Mouse (Mus musculus): ENCODE measurements around the gene Nrde2. TPM values are rescaled to one million over a fixed set of nuclear protein-coding genes. Genes with fewer than 3 reads are reported as not detected.
"Not testable (repeated sequence)": the region's sequence is repeated elsewhere in the genome, so short reads cannot be mapped to it uniquely, and the experiment has no call there.

Gene Nrde2
- polyA plus RNA-seq, 1 experiment from 2014 or later, result 12.8 TPM

GRCm38 (mm10) chr12:100186376-100186775 is 26.9 kb upstream of the Nrde2 start:
- Histone ChIP-seq H3K36me3 (ENCODE audit: control insufficient read depth, insufficient read depth, low read length) (no peaks in the 10 kb centered on the region), H3K9ac (ENCODE audit: low read length) (peak overlapping the region; percentile 90), H3K9me3 (ENCODE audit: control insufficient read depth, low read length) (no peaks in the 10 kb centered on the region), H3K4me3 (ENCODE audit: low read depth, low read length) (peak overlapping the region; percentile 56), H3K4me1 (ENCODE audit: control insufficient read depth, insufficient read depth, low read length) (no peaks in the 10 kb centered on the region), H3K4me2 (ENCODE audit: low read depth, severe bottlenecking) (peak overlapping the region; percentile 78), H3K27ac (replicated peaks; ENCODE audit: low read depth, low read length) (peak overlapping the region; percentile 96; the same call in 1 of the 2 replicates), H3K27me3 (ENCODE audit: control insufficient read depth, insufficient read depth, low read length) (no peaks in the 10 kb centered on the region)
- WGBS, result 11% methylated on average over 6 of the region's 6 CpGs
- DNase-seq (ENCODE audit: low spot score) (peak; percentile 65), ATAC-seq (ENCODE audit: insufficient number of reproducible peaks, low FRiP score, low TSS enrichment, low read depth) (no peak)

DNA sequence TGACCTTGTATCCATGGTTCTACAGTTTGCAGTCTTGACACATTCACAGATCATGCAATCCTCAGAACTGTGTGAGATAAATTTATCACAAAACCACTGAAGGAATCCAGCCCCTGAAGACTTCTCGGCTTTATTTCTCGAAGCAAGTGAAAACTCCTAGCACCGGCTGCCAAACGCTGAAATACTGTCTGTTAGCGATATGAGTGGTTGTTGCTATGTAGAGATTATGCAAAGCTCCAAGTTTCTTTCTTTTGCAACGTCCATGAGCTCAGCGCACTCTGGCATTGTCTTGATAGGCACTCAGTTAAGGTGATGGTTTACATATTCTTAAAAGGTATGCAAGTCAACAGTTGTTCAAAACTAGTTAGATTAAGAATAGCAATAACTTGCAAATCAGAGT is 26.4 kb upstream of the Nrde2 start:
- Histone ChIP-seq H3K27me3 (ENCODE audit: control insufficient read depth, insufficient read depth, low read length) (no peaks in the 10 kb centered on the region), H3K9ac (ENCODE audit: low read length) (no peak overlapping the region), H3K36me3 (ENCODE audit: control insufficient read depth, insufficient read depth, low read length) (no peaks in the 10 kb centered on the region), H3K4me3 (ENCODE audit: low read depth, low read length) (no peak overlapping the region), H3K4me1 (ENCODE audit: control insufficient read depth, insufficient read depth, low read length) (no peaks in the 10 kb centered on the region), H3K4me2 (ENCODE audit: low read depth, severe bottlenecking) (no peak overlapping the region), H3K27ac (replicated peaks; ENCODE audit: low read depth, low read length) (no peak overlapping the region), H3K9me3 (ENCODE audit: control insufficient read depth, low read length) (no peaks in the 10 kb centered on the region)
- DNase-seq (ENCODE audit: low spot score) (no peak), ATAC-seq (ENCODE audit: insufficient number of reproducible peaks, low FRiP score, low TSS enrichment, low read depth) (no peak)
- 85% methylated on average over 7 of the region's 7 CpGs for WGBS

GRCm38 (mm10) chr12:100184976-100185375 is 25.5 kb upstream of the Nrde2 start:
- not testable (repeated sequence) for H3K9ac ChIP-seq (ENCODE audit: low read length); H3K4me3 ChIP-seq (ENCODE audit: low read depth, low read length); H3K27ac ChIP-seq (replicated peaks; ENCODE audit: low read depth, low read length); H3K27me3 ChIP-seq (ENCODE audit: control insufficient read depth, insufficient read depth, low read length); DNase-seq (ENCODE audit: low spot score); H3K9me3 ChIP-seq (ENCODE audit: control insufficient read depth, low read length); H3K36me3 ChIP-seq (ENCODE audit: control insufficient read depth, insufficient read depth, low read length); ATAC-seq (ENCODE audit: insufficient number of reproducible peaks, low FRiP score, low TSS enrichment, low read depth); H3K4me1 ChIP-seq (ENCODE audit: control insufficient read depth, insufficient read depth, low read length); H3K4me2 ChIP-seq (ENCODE audit: low read depth, severe bottlenecking)
- 93% methylated on average over 2 of the region's 2 CpGs for WGBS

DNA sequence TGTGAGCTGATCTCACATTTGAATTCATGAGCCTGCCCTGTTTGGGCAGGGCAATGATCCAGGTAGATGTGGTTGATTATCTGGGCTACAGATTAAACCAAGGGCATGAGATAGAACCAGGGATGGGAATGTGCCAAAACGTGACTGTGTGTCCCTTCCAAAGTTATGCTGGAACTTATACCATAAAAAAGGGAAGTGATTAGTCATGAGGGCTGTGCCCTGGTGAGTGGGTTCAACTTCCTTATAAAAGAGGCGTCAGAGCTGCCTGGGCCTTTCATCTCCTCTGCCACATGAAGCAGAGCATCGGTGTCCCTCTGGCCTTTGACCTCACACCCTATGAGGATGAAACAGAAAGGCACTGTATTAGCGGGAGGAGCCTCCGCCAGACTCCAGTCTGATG is 24.5 kb upstream of the Nrde2 start:
- ATAC-seq (ENCODE audit: insufficient number of reproducible peaks, low FRiP score, low TSS enrichment, low read depth), result no peak

DNA sequence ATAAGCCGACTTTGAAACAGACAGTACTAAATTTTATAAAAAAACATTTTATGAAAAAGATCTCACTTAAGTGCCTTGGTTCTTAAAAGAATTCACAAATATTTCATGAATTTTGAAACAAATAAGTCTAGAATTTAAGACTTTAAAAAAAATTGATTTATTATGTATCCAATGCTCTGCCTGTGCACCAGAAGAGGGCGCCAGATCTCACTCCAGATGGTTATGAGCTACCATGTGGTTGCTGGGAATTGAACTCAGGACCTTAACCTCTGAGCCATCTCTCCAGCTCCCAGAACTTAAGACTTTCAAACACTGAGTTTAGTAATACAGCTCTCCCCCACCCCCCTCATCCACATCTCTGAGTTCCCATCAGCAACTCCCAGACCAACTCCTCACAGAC is 23.2 kb upstream of the Nrde2 start:
- WGBS, result 84% methylated on average over 2 of the region's 2 CpGs
- no peak overlapping the region for H3K4me2 ChIP-seq (ENCODE audit: low read depth, severe bottlenecking)
- H3K4me1 ChIP-seq (ENCODE audit: control insufficient read depth, insufficient read depth, low read length), result peaks cover 9% of the 10 kb centered on the region; the same call in 1 of the 2 replicates
- H3K27me3 ChIP-seq (ENCODE audit: control insufficient read depth, insufficient read depth, low read length), result no peaks in the 10 kb centered on the region
- DNase-seq (ENCODE audit: low spot score) (no peak), ATAC-seq (ENCODE audit: insufficient number of reproducible peaks, low FRiP score, low TSS enrichment, low read depth) (no peak)
- no peak overlapping the region for H3K27ac ChIP-seq (replicated peaks; ENCODE audit: low read depth, low read length)
- no peak overlapping the region for H3K4me3 ChIP-seq (ENCODE audit: low read depth, low read length)
- no peaks in the 10 kb centered on the region for H3K9me3 ChIP-seq (ENCODE audit: control insufficient read depth, low read length)
- H3K36me3 ChIP-seq (ENCODE audit: control insufficient read depth, insufficient read depth, low read length), result no peaks in the 10 kb centered on the region
- H3K9ac ChIP-seq (ENCODE audit: low read length), result no peak overlapping the region

More for the DNA sequence above, 24.5 kb upstream of the Nrde2 start:
- H3K4me3 ChIP-seq (ENCODE audit: low read depth, low read length), result no peak overlapping the region
- no peaks in the 10 kb centered on the region for H3K36me3 ChIP-seq (ENCODE audit: control insufficient read depth, insufficient read depth, low read length)
- peaks cover 2% of the 10 kb centered on the region; the same call in 1 of the 2 replicates for H3K4me1 ChIP-seq (ENCODE audit: control insufficient read depth, insufficient read depth, low read length)
- no peak overlapping the region for H3K4me2 ChIP-seq (ENCODE audit: low read depth, severe bottlenecking)
- DNase-seq (ENCODE audit: low spot score), result no peak
- H3K27me3 ChIP-seq (ENCODE audit: control insufficient read depth, insufficient read depth, low read length), result no peaks in the 10 kb centered on the region
- H3K9ac ChIP-seq (ENCODE audit: low read length), result no peak overlapping the region
- no peaks in the 10 kb centered on the region for H3K9me3 ChIP-seq (ENCODE audit: control insufficient read depth, low read length)
- 37% methylated on average over 5 of the region's 5 CpGs for WGBS
- H3K27ac ChIP-seq (replicated peaks; ENCODE audit: low read depth, low read length), result no peak overlapping the region

- Histone ChIP-seq H3K4me3 (ENCODE audit: low read depth, low read length) (no peak overlapping the region), H3K27me3 (ENCODE audit: control insufficient read depth, insufficient read depth, low read length) (no peaks in the 10 kb centered on the region), H3K4me2 (ENCODE audit: low read depth, severe bottlenecking) (no peak overlapping the region), H3K9me3 (ENCODE audit: control insufficient read depth, low read length) (no peaks in the 10 kb centered on the region), H3K36me3 (ENCODE audit: control insufficient read depth, insufficient read depth, low read length) (no peaks in the 10 kb centered on the region), H3K27ac (replicated peaks; ENCODE audit: low read depth, low read length) (no peak overlapping the region), H3K4me1 (ENCODE audit: control insufficient read depth, insufficient read depth, low read length) (peaks cover 12% of the 10 kb centered on the region; the same call in 1 of the 2 replicates), H3K9ac (ENCODE audit: low read length) (no peak overlapping the region)
- WGBS, result 89% methylated on average over 13 of the region's 13 CpGs
- DNase-seq (ENCODE audit: low spot score) (no peak), ATAC-seq (ENCODE audit: insufficient number of reproducible peaks, low FRiP score, low TSS enrichment, low read depth) (no peak)
Observed at GRCm38 (mm10) chr12:100180802-100181201, 21.3 kb upstream of the Nrde2 start.

- Histone ChIP-seq H3K27ac (replicated peaks; ENCODE audit: low read depth, low read length) (no peak overlapping the region), H3K4me2 (ENCODE audit: low read depth, severe bottlenecking) (no peak overlapping the region), H3K4me1 (ENCODE audit: control insufficient read depth, insufficient read depth, low read length) (peaks cover 13% of the 10 kb centered on the region; the same call in 1 of the 2 replicates), H3K27me3 (ENCODE audit: control insufficient read depth, insufficient read depth, low read length) (no peaks in the 10 kb centered on the region), H3K4me3 (ENCODE audit: low read depth, low read length) (no peak overlapping the region), H3K9me3 (ENCODE audit: control insufficient read depth, low read length) (no peaks in the 10 kb centered on the region), H3K9ac (ENCODE audit: low read length) (no peak overlapping the region), H3K36me3 (ENCODE audit: control insufficient read depth, insufficient read depth, low read length) (no peaks in the 10 kb centered on the region)
- DNase-seq (ENCODE audit: low spot score) (no peak), ATAC-seq (ENCODE audit: insufficient number of reproducible peaks, low FRiP score, low TSS enrichment, low read depth) (no peak)
- 22% methylated on average over 6 of the region's 6 CpGs for WGBS
Observed at GRCm38 (mm10) chr12:100178898-100179440, 19.5 kb upstream of the Nrde2 start.

DNA sequence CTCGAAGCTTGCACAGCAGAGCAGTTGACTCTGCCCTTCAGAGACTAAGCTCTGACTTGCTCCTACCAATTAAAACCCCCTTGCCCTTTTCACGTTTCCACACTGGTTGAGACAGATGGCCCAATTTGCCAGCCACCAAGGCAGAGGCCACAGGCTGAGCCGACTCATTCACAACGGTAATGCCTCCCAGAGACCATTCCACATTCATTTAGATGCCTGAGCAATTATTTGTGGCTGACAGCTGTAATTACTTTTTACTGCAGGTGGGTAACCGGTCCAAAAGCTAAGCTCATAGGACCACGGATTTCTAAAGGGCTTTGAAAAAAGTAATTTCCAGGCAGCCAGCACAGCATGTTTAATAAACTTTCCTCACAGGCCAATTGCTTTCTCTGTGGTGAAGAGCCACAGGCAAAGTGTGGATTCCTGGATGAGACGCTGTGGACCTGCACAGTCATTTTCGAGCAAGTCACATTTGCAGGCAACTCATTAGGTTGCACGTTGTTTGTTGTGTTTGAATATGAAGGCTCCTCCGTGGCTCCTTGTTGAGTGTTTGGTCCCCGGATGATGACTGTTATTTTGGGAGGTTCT is 17.1 kb upstream of the Nrde2 start:
- WGBS, result 24% methylated on average over 11 of the region's 11 CpGs
- Histone ChIP-seq H3K4me2 (ENCODE audit: low read depth, severe bottlenecking) (no peak overlapping the region), H3K4me3 (ENCODE audit: low read depth, low read length) (no peak overlapping the region), H3K9ac (ENCODE audit: low read length) (no peak overlapping the region), H3K36me3 (ENCODE audit: control insufficient read depth, insufficient read depth, low read length) (no peaks in the 10 kb centered on the region), H3K9me3 (ENCODE audit: control insufficient read depth, low read length) (no peaks in the 10 kb centered on the region), H3K4me1 (ENCODE audit: control insufficient read depth, insufficient read depth, low read length) (peaks cover 13% of the 10 kb centered on the region; the same call in 1 of the 2 replicates), H3K27me3 (ENCODE audit: control insufficient read depth, insufficient read depth, low read length) (no peaks in the 10 kb centered on the region), H3K27ac (replicated peaks; ENCODE audit: low read depth, low read length) (peak overlapping the region; percentile 56)
- DNase-seq (ENCODE audit: low spot score), result peak; percentile 67
- peak; percentile 56 for ATAC-seq (ENCODE audit: insufficient number of reproducible peaks, low FRiP score, low TSS enrichment, low read depth)
